Mouse (Mus musculus): Measurements from ENCODE around the gene Impdh1.

The Impdh1 gene

DNA sequence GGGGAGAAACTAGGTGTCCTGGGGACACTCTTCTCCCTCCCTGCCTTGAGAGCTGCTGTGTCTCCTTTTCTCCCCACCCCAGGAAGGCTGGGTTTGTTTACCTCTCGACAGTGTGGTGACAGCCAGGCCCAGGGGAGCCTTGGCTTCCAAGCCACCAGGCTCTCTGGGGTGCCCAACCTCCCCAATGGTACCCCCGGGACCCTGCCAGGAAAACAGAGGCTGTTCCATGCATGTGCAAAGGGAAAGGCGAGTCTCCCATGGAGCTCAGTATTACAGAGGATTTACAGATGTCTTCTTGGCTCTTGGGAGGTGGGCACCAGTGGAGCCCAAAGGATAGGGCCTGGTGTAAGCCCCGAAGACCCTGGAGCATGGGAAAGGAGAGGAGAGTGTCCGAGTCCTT is 2.7 kb downstream of the Impdh1 start:
- DNase-seq (ENCODE audit: low spot score in 2 of 2), result no peak

DNA sequence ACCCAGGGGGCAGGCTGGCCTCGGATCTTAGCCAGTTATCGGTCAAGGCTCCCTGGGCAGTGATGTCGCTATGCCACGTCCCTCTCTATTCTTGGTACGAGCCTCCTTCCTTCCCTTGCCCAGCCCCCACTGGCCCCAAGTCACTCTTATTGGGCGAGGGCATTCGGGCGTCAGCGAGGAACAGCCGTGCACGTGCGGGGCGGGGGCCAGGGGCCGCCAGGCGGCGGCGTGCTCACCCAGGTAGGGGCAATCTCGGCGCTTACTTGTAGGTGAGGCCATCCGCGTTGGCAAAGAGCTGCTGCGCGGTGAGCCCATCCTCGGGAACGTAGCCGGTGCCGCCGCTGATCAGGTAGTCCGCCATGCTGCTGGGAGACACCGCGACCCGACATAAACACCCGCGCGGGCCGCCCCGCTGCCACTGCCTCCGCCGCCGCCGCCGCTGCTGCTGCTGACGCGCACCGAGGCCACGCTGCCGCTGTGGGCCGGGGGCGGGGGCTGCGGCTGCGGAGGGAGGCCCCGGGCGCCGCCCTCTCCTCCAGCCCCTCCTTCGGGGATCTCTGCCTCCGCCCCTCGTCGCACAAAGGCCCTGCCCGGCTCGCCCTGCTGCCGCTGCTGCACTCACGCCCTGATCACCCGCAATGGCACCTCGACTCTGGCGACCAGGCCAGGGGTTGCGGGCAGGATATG is 4.2 kb downstream of the Impdh1 start:
- DNase-seq (ENCODE audit: low spot score in 2 of 2), result peak; percentile 70 to 73

DNA sequence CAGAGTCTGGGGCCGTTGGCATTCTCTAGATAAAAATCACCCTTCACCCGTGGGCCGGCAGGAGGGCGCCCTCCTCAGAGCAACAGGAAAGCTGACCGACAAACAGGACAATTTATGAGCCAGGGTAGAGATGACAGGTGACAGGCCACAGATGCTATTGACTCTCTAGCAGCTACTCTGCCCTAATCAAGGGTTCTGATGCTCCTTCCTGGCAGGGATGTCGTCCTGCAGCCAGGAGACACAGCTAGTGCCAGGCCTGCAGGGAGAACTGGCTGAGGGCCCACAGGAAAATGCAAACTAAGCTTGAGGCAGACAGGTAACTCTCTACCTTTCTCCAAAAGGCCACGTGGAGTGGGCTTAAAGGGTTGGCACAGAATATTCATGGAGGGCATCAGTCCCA is 5.0 kb downstream of the Impdh1 start:
- DNase-seq (ENCODE audit: low spot score in 2 of 2), result no peak

DNA sequence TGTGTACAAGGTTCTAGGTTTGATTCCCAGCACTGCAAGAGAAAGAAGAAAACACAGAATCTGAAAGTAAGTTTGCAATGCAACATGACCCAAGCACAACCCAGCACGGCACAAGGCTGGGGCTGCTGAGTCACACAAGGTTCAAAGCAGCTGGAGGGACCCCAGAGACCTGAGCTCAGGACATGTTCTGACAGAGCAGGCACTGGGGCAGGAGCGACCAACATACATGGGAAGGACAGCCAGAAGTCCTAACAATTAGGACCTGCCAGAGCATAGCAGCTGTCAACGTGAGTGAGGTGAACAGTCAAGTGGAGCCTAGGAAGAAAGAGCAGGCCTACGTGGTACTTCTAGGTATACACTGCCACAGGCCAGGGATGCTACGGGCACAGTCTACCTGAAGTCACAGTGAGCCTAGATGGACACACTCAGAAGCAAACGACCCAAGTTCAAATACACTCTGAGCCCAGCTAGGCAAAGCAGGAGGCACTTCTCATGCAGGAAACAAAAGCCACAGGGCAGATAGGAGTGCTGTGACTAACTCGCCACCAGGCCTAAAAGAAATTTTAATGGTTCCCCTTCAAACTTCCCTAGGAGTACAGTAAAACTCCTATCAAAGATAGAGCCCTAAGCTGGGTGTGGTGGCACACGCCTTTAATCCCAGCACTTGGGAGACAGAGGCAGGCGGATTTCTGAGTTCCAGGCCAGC is 5.8 kb downstream of the Impdh1 start:
- no peak for DNase-seq (ENCODE audit: low spot score in 2 of 2)

GRCm38 (mm10) chr6:29208178-29208577 is 8.0 kb downstream of the Impdh1 start:
- no peak for DNase-seq (ENCODE audit: low spot score in 2 of 2)

- no peak for DNase-seq (ENCODE audit: low spot score in 2 of 2)
These were observed 9.1 kb downstream of the Impdh1 start for GRCm38 (mm10) chr6:29207017-29207416.

DNA sequence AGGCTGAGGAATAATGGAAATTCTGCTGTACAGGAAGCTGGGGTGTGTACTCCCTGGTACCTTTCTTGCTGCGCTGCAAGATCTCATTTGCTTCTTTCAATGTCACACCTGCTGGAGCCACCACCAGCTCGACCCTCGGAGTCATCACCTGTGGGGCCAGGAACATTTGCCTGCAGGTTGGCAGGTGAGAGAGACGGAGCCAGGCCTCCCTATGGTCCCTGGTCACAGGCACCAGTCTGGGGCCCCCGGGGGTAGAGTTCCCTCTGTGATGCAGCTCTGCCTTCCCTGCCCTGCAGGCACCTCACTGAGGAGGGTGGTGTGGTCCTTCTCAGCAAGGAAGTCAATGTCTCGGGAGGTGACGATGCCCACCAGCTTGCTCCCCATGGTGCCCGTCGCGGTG is 10.2 kb downstream of the Impdh1 start:
- no peak for DNase-seq (ENCODE audit: low spot score in 2 of 2)

DNA sequence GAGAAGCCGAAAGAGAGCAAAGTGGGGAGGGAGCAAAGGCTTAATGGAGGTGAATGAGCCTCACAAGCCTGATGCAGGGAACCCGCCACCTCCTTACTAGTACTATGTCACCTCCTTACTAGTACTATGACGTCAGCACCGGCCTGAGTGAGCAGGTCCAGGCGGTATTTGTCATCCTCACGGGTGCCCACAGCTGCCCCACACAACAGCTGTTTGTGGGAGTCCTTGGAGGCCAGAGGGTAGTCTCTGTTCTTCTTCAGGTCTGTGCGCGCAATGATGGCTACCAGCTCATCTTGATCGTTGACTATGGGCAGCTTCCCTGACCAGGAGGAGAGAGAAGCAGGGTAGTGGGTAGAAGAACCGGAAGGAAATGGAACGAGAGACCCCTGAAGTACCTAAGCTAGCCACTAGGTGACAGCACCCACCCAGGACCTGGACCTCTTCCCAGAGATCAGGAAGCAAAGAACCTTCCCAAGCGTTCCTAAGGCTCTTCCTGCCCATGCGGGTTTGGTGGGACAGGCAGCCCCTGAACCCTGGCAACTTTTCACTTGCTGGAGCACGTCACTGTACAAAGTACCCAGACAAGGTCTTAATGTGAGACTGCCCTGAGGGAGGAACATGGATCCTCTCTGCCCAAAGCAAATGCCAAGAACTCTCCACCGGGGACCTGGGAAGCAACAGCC is 11.1 kb downstream of the Impdh1 start:
- DNase-seq (ENCODE audit: low spot score in 2 of 2), result peak; percentile 24 to 29

DNA sequence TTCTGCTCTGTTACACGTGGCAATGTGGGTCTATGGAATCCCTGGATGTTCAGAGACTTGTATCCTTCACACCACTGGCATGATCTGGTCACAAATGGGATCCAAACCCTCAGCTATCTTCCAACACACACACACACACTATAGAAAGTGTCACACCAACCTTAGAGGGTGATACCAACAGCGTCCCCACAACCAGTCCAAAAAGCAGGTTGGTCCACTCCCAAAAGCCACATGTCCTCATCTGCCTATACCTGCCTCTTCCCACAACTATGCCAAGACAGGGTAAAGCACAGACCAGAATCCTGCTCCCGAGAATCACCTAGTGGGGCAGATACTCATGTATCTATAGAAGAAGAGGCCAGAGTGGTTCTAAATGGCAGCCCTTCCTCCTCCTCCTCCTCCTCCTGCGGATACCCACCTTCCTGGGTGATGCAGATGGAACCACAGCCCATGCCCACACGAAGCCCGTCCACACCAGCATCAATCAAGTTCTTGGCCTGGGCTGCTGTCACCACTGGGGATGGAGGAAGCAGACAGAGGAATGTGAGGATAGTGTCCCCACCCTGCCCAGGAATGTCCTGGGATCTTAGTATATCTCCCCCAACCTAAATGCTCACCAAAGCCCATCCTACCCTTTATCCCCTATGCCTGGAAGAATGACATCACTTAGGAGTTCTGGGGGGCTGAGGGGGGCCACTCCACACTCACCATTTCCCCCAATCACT is 12.1 kb downstream of the Impdh1 start:
- no peak for DNase-seq (ENCODE audit: low spot score in 2 of 2)

DNA sequence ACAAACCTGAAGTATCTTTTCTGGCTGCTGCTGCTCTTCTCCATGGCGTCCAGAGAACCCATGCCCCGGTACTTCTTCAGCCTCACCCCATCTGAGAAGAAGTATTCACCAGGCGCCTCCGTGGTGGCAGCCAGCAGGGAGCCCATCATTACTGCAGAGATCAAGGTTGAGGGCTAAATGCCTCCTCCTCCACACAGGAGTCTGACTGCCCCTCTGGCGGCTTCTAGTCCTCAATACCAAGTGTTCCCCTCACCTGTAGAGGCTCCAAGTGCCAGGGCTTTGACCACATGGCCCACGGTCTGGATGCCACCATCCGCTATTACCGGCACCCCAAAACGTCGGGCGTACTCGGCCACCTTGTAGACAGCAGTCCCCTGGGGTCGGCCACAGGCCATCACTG is 13.1 kb downstream of the Impdh1 start:
- no peak for DNase-seq (ENCODE audit: low spot score in 2 of 2)

- no peak for DNase-seq (ENCODE audit: low spot score in 2 of 2)
These were observed 14.2 kb downstream of the Impdh1 start for GRCm38 (mm10) chr6:29201988-29202387.

- no peak for DNase-seq (ENCODE audit: low spot score in 2 of 2)
These were observed 14.8 kb downstream of the Impdh1 start for GRCm38 (mm10) chr6:29201341-29201740.

DNA sequence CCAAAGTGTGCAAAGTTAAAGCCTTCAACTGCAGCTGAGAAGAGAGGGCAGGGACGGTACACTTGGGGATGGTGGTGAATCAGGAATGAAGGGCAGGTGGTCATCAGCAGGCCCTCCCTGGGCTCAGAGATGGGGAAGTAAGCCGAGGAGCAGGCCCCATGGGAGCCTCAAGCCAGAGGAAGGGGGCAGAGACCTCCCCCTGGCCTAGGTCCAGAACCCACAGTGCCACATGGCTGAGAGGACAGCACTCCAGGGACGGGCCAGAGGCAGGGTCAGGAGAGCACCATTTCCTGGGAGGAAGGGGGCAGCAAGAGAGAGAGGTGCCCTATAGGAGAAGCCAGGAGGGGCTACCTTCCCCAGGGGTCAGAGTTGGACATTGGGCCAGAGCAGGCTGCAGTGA is 15.7 kb downstream of the Impdh1 start:
- no peak for DNase-seq (ENCODE audit: low spot score in 2 of 2)

DNA sequence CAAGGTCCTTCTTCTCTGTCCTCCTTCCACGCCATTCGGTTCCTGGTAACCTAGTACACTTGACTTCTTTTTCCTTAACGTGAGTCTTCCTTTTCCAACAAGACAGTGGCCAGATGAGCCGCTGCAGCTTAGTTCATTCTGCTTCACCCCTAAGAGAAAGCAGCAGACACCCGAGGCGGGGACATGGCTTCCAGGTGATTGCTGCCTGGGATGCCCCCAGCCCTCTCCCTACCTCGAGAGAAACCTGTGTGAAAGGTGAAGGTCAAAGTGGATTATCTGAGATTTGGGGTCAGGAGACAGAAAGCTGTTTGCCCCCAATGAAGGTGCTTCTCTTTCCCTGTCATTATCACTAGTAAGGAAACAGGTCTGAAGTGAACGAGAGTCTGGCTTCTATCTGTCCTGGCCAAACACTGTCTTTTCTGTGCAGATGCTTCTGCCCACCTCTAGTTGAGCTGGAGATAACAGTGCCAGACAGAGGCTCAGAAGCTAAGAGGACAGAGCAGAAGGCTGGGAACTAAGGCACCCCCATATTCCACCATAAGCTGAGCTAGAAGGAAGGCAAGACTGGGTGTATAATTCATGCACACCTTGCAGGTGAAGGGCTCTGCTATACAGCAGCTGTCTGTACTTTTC is 16.8 kb downstream of the Impdh1 start:
- DNase-seq (ENCODE audit: low spot score in 2 of 2), result no peak

GRCm38 (mm10) chr6:29198309-29199222 is 17.6 kb downstream of the Impdh1 start:
- peak; percentile 87 to 93 for DNase-seq (ENCODE audit: low spot score in 2 of 2)

GRCm38 (mm10) chr6:29195846-29196698 is 20.1 kb downstream of the Impdh1 start:
- DNase-seq (ENCODE audit: low spot score in 2 of 2), result no peak

DNA sequence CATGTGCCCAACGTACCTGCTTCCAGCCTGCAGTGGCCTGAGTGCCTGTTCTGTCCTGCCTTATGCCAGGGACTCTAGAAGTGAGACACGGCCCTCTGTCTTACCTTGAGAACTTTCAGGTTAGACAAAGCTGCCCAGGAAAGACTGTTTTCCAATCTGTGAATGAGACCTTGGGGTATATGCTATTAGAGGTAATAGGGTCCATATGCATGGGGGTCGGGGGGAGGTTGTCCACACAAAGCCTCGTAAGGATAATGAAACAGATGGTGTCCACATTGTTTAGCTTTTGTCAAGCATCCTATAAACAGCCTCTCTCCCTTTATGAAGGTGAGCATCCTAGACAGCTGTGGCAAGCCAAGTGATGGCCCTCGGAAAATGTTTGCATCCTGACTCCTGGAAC is 21.0 kb downstream of the Impdh1 start:
- no peak for DNase-seq (ENCODE audit: low spot score in 2 of 2)

- no peak for DNase-seq (ENCODE audit: low spot score in 2 of 2)
These were observed 22.0 kb downstream of the Impdh1 start for GRCm38 (mm10) chr6:29193961-29194750.

DNA sequence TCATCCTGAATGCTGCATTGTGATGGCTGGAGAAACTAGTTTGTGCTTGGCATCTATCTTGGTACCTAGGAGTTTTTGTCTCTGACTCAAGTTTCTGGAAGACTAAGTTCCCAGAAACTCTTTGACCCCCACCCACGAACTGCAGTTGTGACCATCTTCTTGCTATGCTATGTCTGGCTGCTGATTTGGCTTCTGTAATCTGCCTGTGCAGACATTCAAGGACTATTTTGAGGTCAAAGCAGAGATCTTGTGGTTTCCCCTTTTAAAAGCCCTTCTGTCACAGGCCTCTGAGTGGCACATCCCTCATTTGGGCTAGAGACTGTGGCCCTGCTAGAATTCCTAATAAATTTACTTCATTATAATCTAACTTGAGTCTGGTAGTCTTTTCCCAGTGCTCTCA is 28.2 kb downstream of the Impdh1 start:
- DNase-seq (ENCODE audit: low spot score in 2 of 2), result no peak

Data from frontal cortex, postnatal 36 days (tissue).